Mouse (Mus musculus) adrenal gland, postnatal 14 days (tissue): ENCODE measurements at regions not wholly inside any gene's neighbourhood (a gene's known extent, or its start where the extent isn't known, plus 50 kb on each side); places are given as distances from the start of the nearest gene placed in this dataset.
A peak's percentile ranks its signal among the peaks of the same experiment; 100 is the strongest.

Experiments
- DNase-seq: peaks from one replicate; pipeline ENCODE4 v3.0.0; 2021; ENCODE audit warnings: mixed read lengths

DNA sequence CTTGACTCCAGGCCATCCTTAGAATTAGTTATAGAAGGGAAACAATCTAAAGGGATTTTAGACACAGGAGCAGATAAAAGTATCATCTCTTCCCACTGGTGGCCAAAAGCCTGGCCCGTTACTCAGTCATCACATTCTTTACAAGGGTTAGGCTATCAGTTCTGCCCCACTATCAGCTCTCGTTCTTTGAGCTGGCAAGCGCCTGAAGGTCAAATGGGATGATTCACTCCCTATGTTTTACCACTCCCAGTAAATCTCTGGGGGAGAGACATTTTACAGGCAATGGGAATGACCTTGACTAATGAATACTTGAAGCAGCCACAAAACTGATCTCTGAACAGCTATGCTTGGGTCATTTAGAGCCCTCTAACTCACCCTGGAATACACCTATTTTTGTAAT lies 70.8 kb downstream of the Gm4847 start:
- peak; percentile 35 for DNase-seq

DNA sequence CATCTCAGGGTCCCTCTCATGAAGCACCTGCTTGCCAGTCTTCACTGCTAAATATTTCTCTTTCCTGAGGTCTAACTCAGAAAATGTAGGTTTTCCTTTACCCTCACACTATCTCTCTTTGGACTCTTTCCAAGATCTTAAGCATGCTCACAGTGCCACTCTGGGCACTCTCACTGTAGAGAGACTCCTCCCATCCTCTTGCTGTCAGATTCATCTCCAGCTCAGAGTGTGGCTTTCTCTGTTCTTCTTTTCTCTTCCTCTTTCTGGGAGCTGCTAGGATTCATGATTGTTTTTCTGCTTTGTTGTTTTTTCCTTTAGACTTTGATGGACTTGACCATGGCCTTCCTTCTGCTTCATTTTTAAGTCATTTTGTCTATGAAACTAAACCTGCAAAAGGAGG lies 74.4 kb upstream of the Gm4846 start:
- no peak for DNase-seq
